ENCODE assay signal across 18 mouse cellular contexts in genomic region chr10:126813051-126813593, GRCm38 (mm10).
DNase-seq lines count a peak whose midpoint lies in the region; ATAC-seq and TF ChIP-seq lines count a peak whose summit lies in the region.
"Had no signal": no experiment of that assay in that cellular context is flagged by ENCODE, and none has a peak within 500 bp of the region (broad histone marks: within the 10 kb centered on the region; RNA-seq: fewer than 3 reads in every experiment).

No protein-coding gene starts in this region.

- H3K4me1 ChIP-seq in forebrain, postnatal 0 days (ENCODE audit: insufficient read depth): peaks cover 3% of the 10 kb centered on the region; the same call in 1 of the 2 replicates
- H3K4me1 ChIP-seq in forebrain, embryonic 10.5 days: peaks cover 7% of the 10 kb centered on the region
- peaks cover 2% of the 10 kb centered on the region for H3K4me1 ChIP-seq in liver, postnatal 0 days (ENCODE audit: insufficient read depth)
- H3K4me1 ChIP-seq in liver, embryonic 12.5 days: 0 out of 2 replicates have a peak, but pooled peaks cover 4% of the 10 kb centered on the region
- H3K4me1 ChIP-seq in CH12.LX (ENCODE audit: control insufficient read depth in 1 of 2, insufficient read depth in 2 of 2): peaks cover 0 to 8% of the 10 kb centered on the region in 2 experiments; a peak in 2 of 4 replicates
- H3K4me1 ChIP-seq: neural tube, embryonic 12.5 days had no signal

- TF ChIP-seq POLR2A in CH12.LX (IDR thresholded peaks at IDR 0.05; ENCODE audit: low read depth, low read length): no peak

- H3K36me3 ChIP-seq in forebrain, postnatal 0 days (ENCODE audit: insufficient read depth): no peaks in the 10 kb centered on the region
- no peaks in the 10 kb centered on the region for H3K36me3 ChIP-seq in forebrain, embryonic 10.5 days (replicated peaks)
- H3K36me3 ChIP-seq in liver, postnatal 0 days (replicated peaks; ENCODE audit: insufficient read depth, low read length): no peaks in the 10 kb centered on the region
- no peaks in the 10 kb centered on the region for H3K36me3 ChIP-seq in liver, embryonic 12.5 days
- H3K36me3 ChIP-seq in CH12.LX (replicated peaks in 1 of 2; ENCODE audit: control insufficient read depth in 1 of 2, insufficient read depth in 1 of 2, low read length in 1 of 2): no peaks in the 10 kb centered on the region
- H3K36me3 ChIP-seq: heart, embryonic 13.5 days; midbrain, embryonic 12.5 days; neural tube, embryonic 12.5 days had no signal

- in situ Hi-C loops in CH12.LX (cut with MboI; ENCODE audit: low pct_ligation_motif_present, low pct_unique_long_range_greater_than_20kb, low sequenced_read_pairs): no loop called here

- 95% methylated on average over 6 of the region's 6 CpGs for WGBS in forebrain, postnatal 0 days
- WGBS in forebrain, embryonic 10.5 days: 91% methylated on average over 6 of the region's 6 CpGs
- 68% methylated on average over 6 of the region's 6 CpGs for WGBS in liver, postnatal 0 days (ENCODE audit: insufficient replicate concordance)
- 74% methylated on average over 6 of the region's 6 CpGs for WGBS in liver, embryonic 12.5 days (ENCODE audit: insufficient replicate concordance)

- H3K27me3 ChIP-seq in forebrain, postnatal 0 days (ENCODE audit: insufficient read depth, low read length): no peaks in the 10 kb centered on the region
- H3K27me3 ChIP-seq in forebrain, embryonic 10.5 days (ENCODE audit: poor library complexity, severe bottlenecking): no peaks in the 10 kb centered on the region
- no peaks in the 10 kb centered on the region for H3K27me3 ChIP-seq in liver, postnatal 0 days (ENCODE audit: insufficient read depth, low read length)
- no peaks in the 10 kb centered on the region for H3K27me3 ChIP-seq in liver, embryonic 12.5 days (replicated peaks)
- H3K27me3 ChIP-seq in CH12.LX (replicated peaks): peaks cover 3% of the 10 kb centered on the region
- H3K27me3 ChIP-seq: heart, embryonic 13.5 days; midbrain, embryonic 12.5 days; neural tube, embryonic 12.5 days had no signal

- H3K4me2 ChIP-seq in forebrain, postnatal 0 days (ENCODE audit: low read depth): no peak overlapping the region
- H3K4me2 ChIP-seq in liver, postnatal 0 days (ENCODE audit: low read depth, low read length): no peak overlapping the region
- no peak overlapping the region for H3K4me2 ChIP-seq in liver, embryonic 12.5 days
- H3K4me2 ChIP-seq in CH12.LX (ENCODE audit: insufficient read depth, low read depth, poor library complexity, severe bottlenecking): no peak overlapping the region
- H3K4me2 ChIP-seq: heart, embryonic 13.5 days; midbrain, embryonic 12.5 days; neural tube, embryonic 12.5 days had no signal

- no peak overlapping the region for H3K4me3 ChIP-seq in forebrain, postnatal 0 days (ENCODE audit: low read depth, low read length)
- no peak overlapping the region for H3K4me3 ChIP-seq in forebrain, embryonic 10.5 days
- no peak overlapping the region for H3K4me3 ChIP-seq in liver, postnatal 0 days (ENCODE audit: low read depth, low read length)
- H3K4me3 ChIP-seq in liver, embryonic 12.5 days: no peak overlapping the region
- no peak overlapping the region for H3K4me3 ChIP-seq in CH12.LX (replicated peaks in 1 of 3; ENCODE audit: low read depth in 2 of 3, low read length in 2 of 3, poor library complexity in 1 of 3)
- H3K4me3 ChIP-seq: heart, embryonic 13.5 days; midbrain, embryonic 12.5 days; neural tube, embryonic 12.5 days had no signal

- H3K79me2 ChIP-seq in CH12.LX (replicated peaks; ENCODE audit: control insufficient read depth, extremely low read depth, insufficient read depth, poor library complexity, severe bottlenecking): no peaks in the 10 kb centered on the region

- no peak overlapping the region for H3K9ac ChIP-seq in forebrain, postnatal 0 days
- H3K9ac ChIP-seq in liver, postnatal 0 days (replicated peaks): no peak overlapping the region
- no peak overlapping the region for H3K9ac ChIP-seq in liver, embryonic 12.5 days
- H3K9ac ChIP-seq in CH12.LX (ENCODE audit: insufficient read depth, low read depth): no peak overlapping the region
- H3K9ac ChIP-seq: heart, embryonic 13.5 days; midbrain, embryonic 12.5 days; neural tube, embryonic 12.5 days had no signal

- peak; percentile 27; the same call in 1 of the 2 replicates for TF ChIP-seq CTCF in forebrain, postnatal 0 days (IDR thresholded peaks at IDR 0.05; ENCODE audit: low read depth)
- TF ChIP-seq CTCF in liver, postnatal 0 days (IDR thresholded peaks at IDR 0.05; ENCODE audit: low read depth): peak; percentile 53
- TF ChIP-seq CTCF in CH12.LX (conservative IDR thresholded peaks at IDR 0.05 in 1 of 2, IDR thresholded peaks at IDR 0.05 in 1 of 2; ENCODE audit: low read depth in 2 of 2, low read length in 2 of 2): peak; percentile 32 to 34

- no peak overlapping the region for H3K27ac ChIP-seq in forebrain, postnatal 0 days (ENCODE audit: low read depth, low read length)
- no peak overlapping the region for H3K27ac ChIP-seq in forebrain, embryonic 10.5 days
- no peak overlapping the region for H3K27ac ChIP-seq in liver, postnatal 0 days (ENCODE audit: low read depth)
- H3K27ac ChIP-seq in liver, embryonic 12.5 days: no peak overlapping the region
- H3K27ac ChIP-seq in CH12.LX (ENCODE audit: insufficient read depth, low read depth): no peak overlapping the region
- H3K27ac ChIP-seq: heart, embryonic 13.5 days; midbrain, embryonic 12.5 days; neural tube, embryonic 12.5 days had no signal

- H3K9me3 ChIP-seq in forebrain, postnatal 0 days (ENCODE audit: low read length): no peaks in the 10 kb centered on the region
- H3K9me3 ChIP-seq in forebrain, embryonic 10.5 days: no peaks in the 10 kb centered on the region
- H3K9me3 ChIP-seq in liver, postnatal 0 days (ENCODE audit: low read length): no peaks in the 10 kb centered on the region
- H3K9me3 ChIP-seq in liver, embryonic 12.5 days (replicated peaks): no peaks in the 10 kb centered on the region
- H3K9me3 ChIP-seq in CH12.LX (replicated peaks; ENCODE audit: low read length): no peaks in the 10 kb centered on the region
- H3K9me3 ChIP-seq: heart, embryonic 13.5 days; midbrain, embryonic 12.5 days; neural tube, embryonic 12.5 days had no signal

- TF ChIP-seq EP300 in liver, postnatal 0 days (IDR thresholded peaks at IDR 0.05; ENCODE audit: low read depth): no peak
- no peak for TF ChIP-seq EP300 in CH12.LX (IDR thresholded peaks at IDR 0.05; ENCODE audit: low read length)

- TF ChIP-seq RAD21 in CH12.LX (IDR thresholded peaks at IDR 0.05; ENCODE audit: low read depth, low read length): peak; percentile 1; the same call in 1 of the 2 replicates

- no peak for DNase-seq in forebrain, postnatal 0 days
- no peak for DNase-seq in forebrain, embryonic 10.5 days (ENCODE audit: extremely low spot score, low spot score)
- no peak for DNase-seq in liver, postnatal 0 days
- DNase-seq in CH12.LX (ENCODE audit: extremely low read depth): peak; percentile 33
- no peak for DNase-seq in adrenal gland, postnatal 4 days (ENCODE audit: low spot score in 2 of 2)
- no peak for DNase-seq in thymus, postnatal 25 days
- DNase-seq: adrenal gland, postnatal 14 days; cerebellum, adult 11 months; kidney, adult 9 months; left cerebral cortex, postnatal 4 days; lung, adult 2 months; right cerebral cortex, adult 18-20 months; thymus, adult 18-20 months had no signal

- ATAC-seq in forebrain, postnatal 0 days: no peak
- ATAC-seq in liver, postnatal 0 days: no peak
- ATAC-seq in liver, embryonic 12.5 days: no peak
- peak; percentile 72 for ATAC-seq in megakaryocyte, adult 5-6 weeks (ENCODE audit: poor library complexity, severe bottlenecking)

- dilution Hi-C loops in CH12.LX (cut with MboI; ENCODE audit: extremely low pct_ligation_motif_present, extremely low pct_unique_long_range_greater_than_20kb, low sequenced_read_pairs): no loop called here

TF ChIP-seq in CH12.LX, 34 proteins besides CTCF, POLR2A, EP300 and RAD21:
- TF ChIP-seq ZC3H11A (IDR thresholded peaks at IDR 0.05; ENCODE audit: low read depth, low read length): no peak
- TF ChIP-seq NELFE (IDR thresholded peaks at IDR 0.05; ENCODE audit: low read depth, low read length): no peak
